ENCODE assay signal across 8 mouse cellular contexts in genomic region chr5:140023941-140024500, GRCm38 (mm10).
A peak's percentile ranks its signal among the peaks of the same experiment; 100 is the strongest.
DNase-seq lines count a peak whose midpoint lies in the region; ATAC-seq and TF ChIP-seq lines count a peak whose summit lies in the region.

No protein-coding gene starts in this region.

- peak; percentile 5 for DNase-seq in lung, embryonic 14.5 days
- DNase-seq in lung, adult 2 months, result no peak
- peak; percentile 39 for DNase-seq in embryo, embryonic 10.5 days (ENCODE audit: low spot score)
- DNase-seq in heart, postnatal 10 days, result peak; percentile 60 to 61
- peak; percentile 28 for DNase-seq in layer of hippocampus, adult 9-11 months
- DNase-seq in lung, postnatal 36 days, result peak; percentile 12
- DNase-seq in right cerebral cortex, postnatal 4 days, result peak; percentile 49
- DNase-seq in spleen, postnatal 4 days (ENCODE audit: low spot score in 2 of 2), result no peak

- no peak overlapping the region for H3K27ac ChIP-seq in lung, embryonic 14.5 days (ENCODE audit: low read depth)

- TF ChIP-seq POLR2A in lung, adult 2 months (IDR thresholded peaks at IDR 0.05; ENCODE audit: borderline replicate concordance, extremely low read depth, low read depth, low read length), result no peak

- no peaks in the 10 kb centered on the region for H3K27me3 ChIP-seq in lung, embryonic 14.5 days (ENCODE audit: insufficient read depth, low read length)

- H3K4me2 ChIP-seq in lung, embryonic 14.5 days, result no peak overlapping the region

- H3K4me1 ChIP-seq in lung, embryonic 14.5 days (ENCODE audit: insufficient read depth), result no peaks in the 10 kb centered on the region
- peaks cover 3% of the 10 kb centered on the region; the same call in 1 of the 2 replicates for H3K4me1 ChIP-seq in lung, adult 2 months (ENCODE audit: control insufficient read depth, insufficient read depth, low read length)

- H3K9me3 ChIP-seq in lung, embryonic 14.5 days (ENCODE audit: low read depth, low read length), result no peaks in the 10 kb centered on the region

- H3K9ac ChIP-seq in lung, embryonic 14.5 days, result no peak overlapping the region

- intact Hi-C loops in heart, postnatal 10 days (cut with DNase I), result no loop called here

- no peak; the same call in 1 of the 2 replicates for ATAC-seq in lung, embryonic 14.5 days (ENCODE audit: insufficient read depth)

- H3K36me3 ChIP-seq in lung, embryonic 14.5 days (ENCODE audit: insufficient read depth), result no peaks in the 10 kb centered on the region

- WGBS in lung, embryonic 14.5 days, result 59% methylated on average over 3 of the region's 3 CpGs
- WGBS in lung, adult 2 months, result 41% methylated on average over 3 of the region's 3 CpGs

- TF ChIP-seq CTCF in lung, embryonic 14.5 days (IDR thresholded peaks at IDR 0.05; ENCODE audit: low read depth), result no peak
- no peak for TF ChIP-seq CTCF in lung, adult 2 months (IDR thresholded peaks at IDR 0.05; ENCODE audit: insufficient read depth, low read length)

- no peak overlapping the region for H3K4me3 ChIP-seq in lung, embryonic 14.5 days (ENCODE audit: low read depth, low read length)
- no peak overlapping the region for H3K4me3 ChIP-seq in lung, adult 2 months (replicated peaks; ENCODE audit: extremely low read depth, low read depth, low read length)

Comparison
In these comparisons a context has a peak if more than half of its experiments do, and no peak if none do; other contexts are left out.
1. DNase-seq: peak in lung, embryonic 14.5 days (single experiment), embryo, embryonic 10.5 days (single experiment), heart, postnatal 10 days (2 of 2), layer of hippocampus, adult 9-11 months (single experiment), lung, postnatal 36 days (single experiment) and right cerebral cortex, postnatal 4 days (single experiment); none in lung, adult 2 months (single experiment) and spleen, postnatal 4 days (0 of 2).